Mouse (Mus musculus) retina, postnatal 7 days (tissue): ENCODE data around the gene Ptpn1.

ENCODE experiments used
- DNase-seq: peaks from one replicate; pipeline ENCODE4 v3.0.0-alpha.2; 2012; ENCODE audit warnings: low read depth, low spot score

Ptpn1 gene

DNA sequence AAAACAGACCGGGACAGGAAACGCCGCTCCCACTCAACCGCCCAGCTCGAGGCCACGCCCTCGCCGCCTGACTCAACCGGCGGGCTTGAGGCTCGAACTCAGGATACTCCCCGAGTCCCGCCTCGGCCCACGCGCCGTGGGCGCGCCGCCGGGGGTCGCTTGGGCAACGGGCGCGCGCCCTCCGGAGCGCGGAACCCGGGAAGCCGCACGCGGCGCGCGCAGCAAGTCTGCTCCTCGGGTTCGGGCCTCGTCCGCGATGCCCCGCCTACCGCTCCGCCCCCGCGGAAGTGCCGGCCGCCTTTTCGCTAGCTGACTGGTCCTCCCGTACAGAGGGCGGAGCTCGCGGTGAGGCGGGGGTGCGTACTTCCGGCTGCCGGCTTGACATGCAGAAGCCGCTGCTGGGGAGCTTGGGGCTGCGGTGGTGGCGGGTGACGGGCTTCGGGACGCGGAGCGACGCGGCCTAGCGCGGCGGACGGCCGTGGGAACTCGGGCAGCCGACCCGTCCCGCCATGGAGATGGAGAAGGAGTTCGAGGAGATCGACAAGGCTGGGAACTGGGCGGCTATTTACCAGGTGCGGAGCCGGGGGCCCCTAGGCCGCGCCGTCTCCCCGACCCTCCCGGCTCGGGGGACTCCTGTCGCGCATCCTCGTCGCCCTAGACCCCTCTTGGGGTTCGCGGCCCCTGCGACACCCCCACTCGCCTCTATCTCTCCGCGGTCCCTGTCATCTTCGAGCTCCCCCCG is at the start of gene Ptpn1:
Ptpn1 (plus strand) TSS at position 73 of the 742 bp plus-strand sequence.
- peak; percentile 90 for DNase-seq

DNA sequence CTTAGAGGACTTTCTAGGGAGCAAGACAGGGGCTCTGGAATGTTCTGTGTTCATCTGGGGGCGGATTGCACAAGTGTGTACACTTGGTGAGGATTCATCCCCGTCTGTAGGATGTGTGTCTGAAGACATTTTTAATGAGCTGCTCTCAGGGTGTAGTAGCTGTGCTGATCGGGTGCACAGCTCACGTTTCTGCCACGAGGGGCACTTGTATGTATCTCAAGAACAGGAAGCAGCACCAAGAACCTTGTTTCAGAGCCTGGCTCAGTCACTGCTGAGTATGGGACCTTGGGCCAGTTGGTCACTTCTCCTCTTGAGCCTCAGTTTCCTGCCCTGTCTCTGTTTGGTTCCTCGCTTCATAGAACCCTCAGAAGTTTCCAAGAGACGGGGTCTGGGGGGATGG is 45.4 kb upstream of the Ptpn1 start:
- DNase-seq = no peak

DNA sequence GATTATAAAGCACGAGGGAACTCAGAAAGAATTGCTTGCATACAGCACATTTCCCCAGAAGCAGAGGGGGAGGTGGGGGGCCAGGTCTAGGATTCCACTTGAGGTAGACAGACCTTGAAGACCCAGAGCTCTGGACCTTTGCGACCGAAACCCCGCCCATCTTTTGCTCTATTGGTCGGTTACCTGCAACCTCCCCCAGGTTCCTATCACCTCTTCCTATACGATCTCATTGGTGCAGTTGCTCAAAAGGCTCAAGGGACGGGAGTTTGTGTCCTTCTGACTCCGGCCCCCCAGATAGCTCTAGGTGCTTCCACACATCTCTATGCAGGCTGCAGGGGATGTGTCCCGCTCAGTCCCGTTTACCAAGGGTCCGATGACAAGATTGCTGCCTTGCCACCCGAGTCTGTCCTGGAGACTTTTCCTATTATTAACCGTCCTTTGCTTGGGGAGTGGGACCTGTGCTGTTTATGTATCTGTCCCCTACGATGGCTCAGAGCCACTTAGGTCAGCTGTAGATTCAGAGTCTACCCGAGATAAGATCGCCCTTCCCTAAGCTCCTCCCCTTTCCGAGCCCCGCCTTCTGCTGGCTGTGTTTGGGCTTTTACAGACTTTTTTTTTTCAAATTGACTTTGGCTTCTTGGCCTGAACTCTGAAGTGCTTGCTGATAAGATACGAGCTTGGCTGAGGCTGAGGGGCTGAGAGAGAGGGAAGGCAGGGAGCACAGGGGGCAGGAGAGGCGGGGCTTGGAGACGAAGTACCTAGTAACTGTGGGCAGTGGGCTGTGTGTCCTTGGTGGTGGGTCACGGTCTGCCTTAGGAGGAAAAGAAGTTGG is 44.1 kb upstream of the Ptpn1 start:
- DNase-seq = no peak

DNA sequence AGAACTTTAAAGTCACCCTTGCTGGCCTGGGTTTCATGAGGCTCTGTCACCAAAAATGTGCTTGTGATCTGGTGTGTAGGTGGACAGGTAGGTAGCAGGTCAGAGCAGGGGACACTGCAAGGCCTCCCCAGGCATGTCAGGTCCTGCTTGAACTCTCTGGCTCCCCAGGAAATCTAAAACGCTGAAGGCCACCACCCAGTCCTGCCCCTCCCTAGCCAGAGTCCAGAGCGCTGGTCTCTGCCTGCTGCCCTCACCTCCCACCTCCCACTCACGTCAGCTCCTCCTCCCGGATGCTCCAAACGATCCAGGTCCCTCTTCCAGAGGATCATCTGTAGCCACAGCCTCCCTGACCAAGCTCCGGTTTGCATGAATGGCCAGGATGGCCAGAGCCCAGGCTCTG is 43.0 kb upstream of the Ptpn1 start:
- no peak for DNase-seq

DNA sequence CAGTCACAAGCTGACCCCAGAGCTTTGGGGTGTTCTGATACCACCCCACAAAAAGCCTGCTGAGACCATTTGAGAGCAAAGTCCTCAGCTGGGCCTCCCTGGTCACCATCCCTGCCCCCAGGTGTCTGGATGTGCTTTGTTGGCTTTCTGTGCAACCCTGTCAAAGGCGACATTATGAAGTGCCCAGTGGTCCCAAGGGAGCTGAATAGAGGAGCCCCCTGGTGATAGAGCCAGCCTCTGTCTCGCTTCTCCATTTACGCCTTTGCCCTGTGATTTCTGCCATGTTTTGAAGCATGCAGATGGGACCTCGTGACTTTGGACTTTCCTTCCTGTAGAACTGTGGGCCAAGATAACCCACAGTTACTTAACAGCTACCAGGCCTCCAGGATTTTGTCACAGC is 42.0 kb upstream of the Ptpn1 start:
- no peak for DNase-seq

DNA sequence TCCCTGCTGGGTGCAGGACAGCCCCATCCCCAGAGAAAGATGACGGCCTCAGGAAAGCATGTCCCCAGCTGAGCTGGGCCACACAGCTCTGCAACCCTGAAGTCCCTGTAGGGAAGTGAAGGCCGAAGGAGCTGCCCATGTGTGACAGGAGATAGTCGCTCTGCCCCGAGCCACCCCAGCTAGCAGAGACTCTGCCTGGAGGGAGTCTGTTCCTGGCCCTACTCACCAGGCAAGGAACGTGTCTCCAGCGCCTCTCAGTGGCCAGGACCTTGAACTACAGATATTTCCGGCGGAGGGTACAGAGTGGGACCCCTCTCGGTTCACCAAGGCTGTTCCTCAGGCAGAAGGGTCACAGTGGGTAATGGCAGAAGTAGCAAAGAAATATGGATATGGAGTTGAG is 39.9 kb upstream of the Ptpn1 start:
- DNase-seq = no peak

DNA sequence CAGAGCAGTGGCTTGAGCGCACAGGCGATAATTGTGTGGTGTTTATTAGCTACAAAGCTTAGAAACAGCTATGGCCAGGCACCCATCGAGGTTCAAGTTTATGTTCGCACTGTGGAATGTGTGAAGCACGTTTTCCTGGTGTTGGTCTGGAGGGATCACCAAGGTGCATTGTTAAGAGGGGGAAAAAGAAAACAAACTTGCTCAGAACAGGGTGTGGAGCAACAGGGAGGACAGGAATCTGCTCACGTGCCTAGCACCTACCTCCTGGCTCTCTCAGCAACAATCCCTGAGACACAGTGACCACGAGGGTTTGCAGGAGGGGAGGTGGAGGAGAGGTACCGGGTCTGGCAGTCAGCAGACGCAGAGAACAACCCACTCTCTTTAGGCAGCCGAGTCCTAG is 38.2 kb upstream of the Ptpn1 start:
- DNase-seq = no peak

DNA sequence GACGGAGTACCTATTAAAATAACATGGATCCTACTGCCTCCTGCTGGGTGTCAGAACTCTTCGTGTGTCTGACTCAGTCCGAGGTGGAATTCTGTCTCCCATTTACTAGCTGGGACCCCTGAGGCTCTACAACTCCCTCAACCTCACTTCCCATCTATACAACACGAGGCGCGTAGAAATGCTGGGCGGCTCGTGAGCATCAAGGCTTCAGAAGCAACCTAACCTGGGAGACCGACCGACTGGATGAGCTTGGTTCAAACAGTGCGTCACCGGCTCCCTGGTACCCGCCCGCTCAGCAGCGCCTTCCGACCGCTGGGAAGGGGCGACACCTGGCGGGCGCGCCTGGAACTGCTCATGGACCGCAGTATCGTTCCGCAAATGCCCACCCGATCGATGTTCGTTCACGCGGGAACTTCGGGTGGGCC is 36.9 kb upstream of the Ptpn1 start:
- peak; percentile 56 for DNase-seq

DNA sequence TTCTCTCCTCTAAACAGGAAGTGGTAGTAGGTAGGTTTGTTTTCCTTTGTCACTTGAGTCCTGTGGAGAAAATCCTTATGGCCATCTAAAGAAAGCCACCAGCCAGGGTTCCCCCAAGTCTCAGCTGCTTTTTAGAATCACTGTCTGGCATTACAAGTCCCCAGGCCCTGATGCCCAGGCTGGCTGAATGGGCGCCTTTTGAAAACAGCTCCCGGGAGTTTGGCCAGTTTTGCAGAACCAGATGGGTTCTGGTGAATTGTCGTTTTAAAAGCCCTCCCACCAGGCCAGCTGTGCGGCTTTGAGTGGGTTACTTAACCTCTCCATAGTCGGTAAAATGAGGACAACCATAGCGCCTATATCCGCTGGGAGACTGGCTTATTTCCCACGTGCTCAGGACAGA is 34.0 kb upstream of the Ptpn1 start:
- no peak for DNase-seq

DNA sequence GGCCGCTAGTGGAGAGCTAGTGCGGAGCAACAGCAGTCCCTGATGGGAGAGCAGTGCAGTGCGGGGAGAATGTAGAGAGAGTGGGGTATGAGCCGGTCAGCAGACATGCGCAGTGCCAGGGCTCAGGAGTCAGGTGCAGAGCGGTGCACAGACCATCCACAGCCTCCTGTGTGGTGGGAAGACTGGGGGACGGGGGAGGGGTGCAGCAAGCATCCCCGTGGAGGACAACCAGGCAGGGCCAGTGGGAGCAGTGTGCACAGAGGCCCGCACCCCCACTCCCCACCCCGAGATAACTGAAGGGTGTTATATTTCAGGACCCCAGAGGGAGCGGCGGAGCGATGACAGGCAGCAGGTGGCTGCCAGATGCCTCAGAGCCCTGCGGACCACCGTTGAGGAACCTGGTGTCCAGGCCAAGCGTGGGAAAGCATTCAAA is 31.9 kb upstream of the Ptpn1 start:
- DNase-seq = no peak

DNA sequence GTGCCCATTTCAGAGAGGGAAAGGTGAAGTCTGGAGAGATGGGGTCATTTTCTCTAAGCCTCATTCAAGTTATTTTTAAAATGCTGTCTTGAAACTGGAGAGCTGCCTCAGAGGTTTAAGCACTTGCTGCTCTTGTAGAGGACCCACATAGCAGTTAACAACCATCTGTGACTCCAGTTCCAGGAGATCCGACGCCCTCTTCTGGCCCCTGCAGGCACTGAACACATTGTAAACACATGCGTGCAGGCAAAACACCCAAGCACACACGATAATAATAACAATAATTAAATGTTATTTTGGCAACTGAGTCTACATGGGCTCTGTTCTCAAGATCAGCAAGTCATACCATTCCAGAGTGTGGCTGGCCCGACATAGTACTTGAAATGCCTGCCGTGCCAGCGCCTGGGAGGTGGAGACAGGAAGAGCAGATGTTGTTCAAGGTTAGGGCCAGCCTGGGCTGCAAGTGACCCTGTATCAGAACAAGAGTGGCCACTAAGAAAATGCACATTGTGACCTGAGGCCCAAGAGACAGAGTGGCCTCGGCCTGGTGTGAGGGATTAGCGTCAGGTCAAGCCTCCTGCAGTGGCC is 29.6 kb upstream of the Ptpn1 start:
- DNase-seq = no peak

DNA sequence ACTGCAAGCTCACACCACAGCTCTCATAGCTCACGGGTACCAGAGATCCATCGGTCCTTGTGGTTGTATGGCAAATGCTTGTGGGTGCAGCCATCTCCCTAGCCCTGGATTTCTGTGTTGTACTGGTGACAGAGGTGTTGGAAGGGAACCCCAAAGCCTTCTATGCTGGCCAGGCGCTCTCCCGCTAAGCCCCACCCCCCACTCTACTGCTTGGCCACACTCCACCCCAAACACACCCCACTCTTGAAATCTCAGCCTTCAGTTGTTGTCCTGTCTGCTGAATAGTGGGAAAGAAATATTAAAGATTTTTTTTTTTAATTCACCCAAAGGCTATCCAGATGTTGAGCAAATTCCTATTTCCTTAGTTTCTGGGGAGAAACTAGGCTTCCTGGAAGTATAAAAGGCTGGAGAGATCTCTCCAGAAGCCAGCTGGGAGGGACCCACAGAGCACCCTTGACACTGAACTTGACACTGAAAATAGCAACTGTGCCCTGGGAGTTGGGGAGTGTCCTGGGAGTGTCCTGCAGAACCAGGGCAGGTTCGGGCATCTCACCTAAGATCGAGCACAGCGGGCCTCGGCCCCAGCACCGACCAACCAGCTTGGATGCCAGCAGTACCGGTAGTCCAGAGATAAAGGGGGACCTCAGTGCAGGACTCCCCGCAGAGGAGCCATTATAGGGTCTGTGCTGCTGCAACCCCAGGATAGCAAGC is 28.5 kb upstream of the Ptpn1 start:
- no peak for DNase-seq

DNA sequence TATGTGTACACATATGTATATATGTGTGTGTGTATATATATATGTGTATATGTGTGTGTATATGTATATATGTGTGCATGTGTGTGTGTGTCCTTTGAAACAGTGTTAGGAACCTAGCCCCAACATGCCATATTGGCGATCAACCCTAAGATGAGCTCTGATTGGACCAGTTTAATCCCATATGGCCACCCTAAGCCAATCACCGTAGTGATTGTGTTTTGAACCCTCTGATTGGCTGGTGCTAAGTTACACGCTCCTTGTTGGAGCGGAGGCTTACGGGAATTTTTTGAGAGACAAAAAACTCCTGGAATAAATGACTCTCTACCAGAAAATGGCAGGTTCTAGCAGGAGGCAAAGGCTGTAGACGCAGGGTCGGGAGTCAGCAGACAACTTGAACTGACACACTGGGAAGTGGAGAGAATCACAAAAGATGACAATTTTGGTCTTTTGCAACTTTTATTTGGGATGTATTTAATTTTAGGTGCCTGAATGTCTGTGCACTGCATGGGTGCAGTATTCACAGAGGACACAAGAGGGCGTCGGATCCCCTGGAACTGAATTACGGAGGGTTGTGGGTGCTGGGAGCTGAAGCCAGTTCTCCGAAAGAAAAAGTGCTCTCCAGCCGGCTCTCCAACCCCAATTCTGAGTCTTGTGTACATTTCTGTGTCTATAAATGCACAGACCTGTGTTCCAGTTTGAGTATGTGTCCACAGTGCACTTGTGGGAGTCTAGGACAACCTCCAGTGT is 27.1 kb upstream of the Ptpn1 start:
- no peak for DNase-seq

DNA sequence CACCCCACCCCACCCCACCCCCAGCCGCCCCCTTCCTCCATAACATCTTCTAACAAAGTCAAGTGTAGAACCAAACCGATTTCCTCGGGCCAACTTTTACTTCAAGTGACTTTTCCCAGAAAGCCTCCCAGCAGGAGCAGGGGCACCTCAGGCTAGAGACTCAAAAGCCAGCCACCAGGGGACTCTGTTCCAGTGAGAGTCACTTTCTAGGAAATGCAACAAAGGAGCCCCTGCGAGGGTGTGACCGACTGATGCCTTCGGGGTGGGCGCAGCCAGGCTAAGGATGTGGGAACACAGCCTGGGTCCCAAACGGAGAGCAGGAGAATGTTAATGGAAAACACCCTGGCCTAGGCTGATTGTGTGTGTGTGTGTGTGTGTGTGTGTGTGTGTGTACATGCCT is 26.3 kb upstream of the Ptpn1 start:
- DNase-seq = no peak

DNA sequence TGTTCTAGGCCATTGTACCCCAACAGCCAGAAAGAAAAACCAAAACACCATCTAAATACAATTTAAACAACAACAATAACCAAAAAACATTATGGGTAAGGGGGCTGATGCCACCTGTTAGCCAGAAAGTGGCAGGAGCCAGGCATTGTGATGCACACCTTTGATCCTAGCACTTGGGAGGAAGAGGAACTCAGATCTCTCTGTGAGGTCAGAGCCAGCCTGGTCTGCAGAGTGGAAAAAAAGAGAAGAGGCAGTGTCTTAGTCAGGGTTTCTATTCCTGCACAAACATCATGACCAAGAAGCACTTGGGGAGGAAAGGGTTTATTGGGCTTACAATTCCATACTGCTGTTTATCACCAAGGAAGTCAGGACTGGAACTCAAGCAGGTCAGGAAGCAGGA is 25.1 kb upstream of the Ptpn1 start:
- DNase-seq = no peak

DNA sequence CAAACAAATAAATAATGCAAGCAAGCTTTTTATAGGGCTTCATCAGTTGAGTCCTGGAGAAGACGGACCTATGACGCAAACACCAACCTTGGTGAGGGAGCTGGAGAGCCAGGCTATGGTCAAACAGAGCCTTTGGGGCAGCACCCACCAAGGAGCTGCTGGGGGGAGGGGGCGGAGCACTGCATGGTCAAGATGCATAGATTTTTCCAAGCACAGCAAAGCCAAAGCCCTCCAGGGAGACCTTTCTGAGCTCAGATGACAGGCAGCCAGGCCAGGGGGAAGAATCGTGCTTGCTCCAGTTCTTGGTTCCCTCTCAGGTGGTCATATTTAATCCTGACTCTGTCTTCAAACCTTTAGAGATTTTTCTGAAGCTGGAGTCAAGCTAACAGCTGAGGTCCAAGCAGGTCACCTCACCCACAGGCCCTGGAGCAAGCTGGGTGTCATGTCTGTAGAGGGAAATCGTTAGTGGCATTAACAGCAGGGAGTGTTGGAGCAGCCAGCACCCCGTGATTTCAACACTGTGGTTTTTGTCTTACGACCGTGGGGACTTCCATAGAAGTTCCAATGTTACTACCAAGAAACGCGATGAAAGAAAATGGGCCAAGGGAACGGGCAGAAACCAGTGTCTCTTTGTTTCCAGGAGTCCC is 22.2 kb upstream of the Ptpn1 start:
- DNase-seq = no peak

DNA sequence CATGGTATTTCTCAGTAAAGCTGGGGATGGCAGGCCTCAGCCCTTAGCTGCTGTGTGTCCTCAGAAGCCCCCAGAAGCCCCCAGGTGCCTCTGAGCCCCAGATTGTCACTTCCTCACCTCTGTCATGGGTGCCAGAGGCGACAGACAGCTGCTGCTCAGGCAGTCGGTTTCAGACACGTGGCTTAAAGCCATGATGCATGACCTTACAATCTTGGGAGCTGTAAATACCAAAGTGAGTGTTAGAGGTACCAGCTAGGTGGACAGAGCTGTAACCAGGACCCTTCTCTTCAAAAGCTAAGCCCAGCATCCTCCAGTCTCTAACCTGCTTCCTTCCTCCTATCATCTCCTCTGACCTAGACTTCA is 21.7 kb upstream of the Ptpn1 start:
- no peak for DNase-seq

DNA sequence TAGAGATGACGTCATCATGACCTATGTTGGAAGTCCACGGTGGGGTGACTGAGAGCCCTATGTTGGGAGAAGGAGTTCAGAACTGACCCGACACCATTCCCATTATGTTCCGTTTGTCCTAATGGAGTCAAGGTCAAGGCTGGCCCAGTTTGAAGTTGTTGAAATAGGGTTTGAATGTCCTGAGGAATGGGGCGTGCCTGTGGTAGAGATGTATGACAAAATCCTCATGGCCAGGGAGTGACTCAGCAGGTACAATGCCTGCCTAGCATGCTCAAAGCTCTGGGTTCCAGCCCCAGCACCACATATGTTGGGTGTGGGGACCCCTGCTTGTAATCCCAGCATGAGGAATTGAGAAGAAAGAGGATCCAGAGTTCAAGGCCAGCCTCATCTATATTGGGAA is 20.3 kb upstream of the Ptpn1 start:
- no peak for DNase-seq

DNA sequence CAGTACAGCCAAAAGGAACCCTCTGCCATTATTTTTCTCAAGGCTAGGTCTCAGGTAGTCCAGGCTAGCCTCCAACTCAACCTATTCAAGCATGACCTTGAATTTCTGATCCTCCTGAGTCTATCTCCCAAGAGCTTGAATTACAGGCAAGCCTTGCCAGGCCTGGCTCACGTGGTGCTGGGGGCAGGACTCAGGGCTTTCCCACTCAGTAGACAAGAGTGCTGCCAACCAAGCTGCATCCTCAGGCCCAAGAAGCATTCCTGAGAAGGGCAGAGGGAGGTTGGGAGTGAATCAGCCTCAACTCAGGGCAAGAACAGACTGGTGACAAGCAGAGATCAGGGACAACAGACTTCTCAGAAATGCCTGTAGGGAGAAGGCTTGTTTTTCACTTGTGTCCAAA is 12.8 kb upstream of the Ptpn1 start:
- no peak for DNase-seq

DNA sequence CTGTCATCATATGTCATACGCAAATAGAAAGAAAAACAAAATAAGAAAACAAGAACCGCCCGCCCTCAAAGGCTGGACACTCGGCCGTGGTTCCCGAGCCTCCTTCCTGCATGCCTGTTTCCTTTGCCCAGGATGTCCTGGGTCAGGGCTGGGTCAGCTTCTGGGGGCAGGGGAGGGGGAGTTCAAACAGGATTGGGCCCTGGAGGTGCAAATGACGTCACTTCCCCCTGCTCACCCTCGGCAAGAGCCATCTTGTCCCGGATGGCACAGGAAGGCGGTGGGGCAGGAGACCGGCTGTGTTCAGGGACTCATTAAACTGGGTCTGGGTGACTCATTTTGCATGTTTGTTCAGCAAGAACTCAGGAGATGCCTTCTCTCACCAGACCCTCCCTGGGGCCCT is 11.8 kb upstream of the Ptpn1 start:
- no peak for DNase-seq

DNA sequence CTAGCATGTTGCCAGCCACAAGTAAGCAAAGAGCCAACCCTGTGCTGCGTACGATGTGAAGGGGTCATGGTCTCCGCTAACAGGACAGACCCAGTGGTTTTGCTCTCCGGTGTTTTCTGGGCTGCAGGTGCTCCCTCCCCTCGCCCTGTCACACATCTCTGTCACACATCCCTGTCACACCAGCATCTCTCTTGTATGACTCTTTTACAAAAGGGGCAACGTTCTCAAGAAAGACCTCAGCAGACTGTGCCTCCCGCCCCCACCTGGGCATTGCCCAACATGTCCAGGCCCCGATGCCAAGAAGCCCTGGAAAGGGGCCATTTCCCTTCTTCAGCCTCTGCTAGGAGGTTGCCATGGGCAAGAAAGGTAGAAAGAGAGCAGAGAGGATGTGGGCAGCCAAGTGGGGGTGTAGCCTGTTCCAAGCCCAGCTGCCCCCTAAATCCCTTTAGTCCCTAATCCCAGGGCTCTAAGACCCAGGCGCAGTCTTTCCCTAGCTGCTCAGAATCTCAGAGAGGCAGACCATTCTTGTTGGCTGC is 10.8 kb upstream of the Ptpn1 start:
- no peak for DNase-seq
